Mouse (Mus musculus) lung, adult 2 months (tissue): ENCODE data around the gene Wdr60. TPM values are rescaled to one million over a fixed set of nuclear protein-coding genes. Genes with fewer than 3 reads are reported as not detected.
A peak's percentile ranks its signal among the peaks of the same experiment; 100 is the strongest.

Source experiments
- DNase-seq: peaks from one replicate; pipeline ENCODE4 v3.0.0; 2022
- H3K4me1 ChIP-seq: fragments of 200-500 bp; 2 replicates; pipeline ENCODE4 v1.6.1; 2011; ENCODE audit warnings: low read length; ENCODE audit not compliant: control insufficient read depth, insufficient read depth
- H3K4me3 ChIP-seq: fragments of 200-500 bp; replicated peaks from 2 replicates; pipeline ENCODE3; 2011; ENCODE audit warnings: low read depth, mild to moderate bottlenecking, control low read depth, low read length; ENCODE audit errors: extremely low read depth
- CTCF ChIP-seq: fragments of 200-500 bp; IDR thresholded peaks from 2 replicates; pipeline ENCODE4 v1.5.1; 2011; ENCODE audit warnings: mild to moderate bottlenecking, low read length, control low read depth; ENCODE audit not compliant: insufficient read depth
- POLR2A ChIP-seq: fragments of 200-500 bp; IDR thresholded peaks from 2 replicates; pipeline ENCODE4 v1.6.1; 2011; ENCODE audit warnings: low read depth, mild to moderate bottlenecking, control low read depth, low read length, borderline replicate concordance; ENCODE audit errors: extremely low read depth
- WGBS: fragments of 180-500 bp; shearing (Covaris S2); methylation state at CpG from one replicate; pipeline ENCODE4 v1.1.7; 2018; 5-methylcytosine and 5-hydroxymethylcytosine counted together
- polyA plus RNA-seq: library from polyadenylated mRNA; depleted of rRNA; stranded (reverse); fragments of >200 nt; gene quantifications from 2 replicates; pipeline ENCODE4 v1.2.3, GENCODE M21; 2012

The Wdr60 gene
- polyA plus RNA-seq, 1 experiment: 7.5 TPM

DNA sequence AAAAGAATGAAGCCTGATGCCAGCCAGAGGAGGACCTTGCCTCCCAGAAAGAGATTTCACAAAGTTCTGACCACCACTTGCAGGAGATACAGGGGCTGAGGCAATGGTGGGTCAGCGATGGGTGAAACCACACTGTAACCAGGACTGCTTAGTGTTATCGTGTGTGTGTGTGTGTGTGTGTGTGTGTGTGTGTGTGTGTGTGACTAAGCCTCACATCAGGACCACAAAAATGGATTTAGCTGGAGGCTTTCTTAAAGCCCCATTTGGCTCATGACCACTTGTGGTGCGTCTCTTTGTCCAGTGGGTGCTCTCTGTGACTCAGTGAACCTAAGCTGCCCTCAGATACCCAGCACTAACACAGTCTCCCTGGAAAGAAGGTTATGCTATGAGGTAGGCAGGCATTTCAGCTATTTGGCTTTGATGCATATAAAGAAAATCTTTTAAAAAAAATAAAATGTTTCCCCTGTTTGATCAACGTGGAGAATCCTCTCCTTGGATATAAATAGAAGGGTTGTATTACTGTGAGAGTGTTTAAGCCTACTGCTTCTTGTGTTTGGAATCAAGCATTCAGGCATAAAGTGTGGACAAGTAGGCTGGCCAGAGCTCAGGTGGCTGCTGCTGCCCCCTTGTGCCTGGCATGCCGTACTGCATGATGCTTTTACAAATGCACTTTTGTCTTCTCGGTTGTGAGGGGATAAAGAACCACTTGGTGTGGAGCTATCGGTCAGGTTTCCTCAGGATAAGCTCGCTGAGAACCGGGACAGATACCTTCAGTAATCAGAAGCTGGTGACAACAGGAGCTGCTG is 60.4 kb downstream of the Wdr60 start:
- DNase-seq: peak; percentile 52
- Histone ChIP-seq H3K4me3 (no peak overlapping the region), H3K4me1 (no peaks in the 10 kb centered on the region)
- 30% methylated on average over 9 of the region's 9 CpGs for WGBS
- peak; percentile 98 for TF ChIP-seq CTCF
- no peak for TF ChIP-seq POLR2A

DNA sequence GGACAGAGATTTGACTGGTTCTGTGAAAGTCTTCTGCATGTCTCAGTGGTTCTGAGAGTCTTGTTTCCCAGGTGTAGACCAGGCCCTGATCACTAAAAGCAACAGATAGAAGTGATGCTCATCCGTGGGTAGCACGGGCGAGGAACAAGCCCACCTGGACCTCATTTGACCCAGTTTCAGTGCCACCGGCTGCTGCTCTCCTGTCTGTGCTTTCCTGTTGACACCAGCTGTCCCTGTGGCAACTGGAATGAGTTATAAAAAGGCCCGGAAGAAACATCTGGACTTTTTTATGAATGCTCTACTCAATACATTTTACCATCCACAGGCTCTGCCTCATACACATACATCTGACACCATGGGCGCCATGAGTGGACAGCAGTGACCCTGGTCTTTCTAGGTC is 64.0 kb downstream of the Wdr60 start:
- TF ChIP-seq CTCF (no peak), POLR2A (no peak)
- DNase-seq: no peak
- Histone ChIP-seq H3K4me3 (no peak overlapping the region), H3K4me1 (no peaks in the 10 kb centered on the region)
- 88% methylated on average over 6 of the region's 6 CpGs for WGBS

- WGBS: 64% methylated on average over 8 of the region's 8 CpGs
Observed at GRCm38 (mm10) chr12:116196221-116196620, 66.6 kb downstream of the Wdr60 start.

GRCm38 (mm10) chr12:116194641-116195040 is 68.2 kb downstream of the Wdr60 start:
- no peaks in the 10 kb centered on the region for H3K4me1 ChIP-seq
- no peak overlapping the region for H3K4me3 ChIP-seq
- no peak for TF ChIP-seq POLR2A
- no peak for TF ChIP-seq CTCF
- DNase-seq: no peak

More at GRCm38 (mm10) chr12:116196221-116196620, 66.6 kb downstream of the Wdr60 start:
- H3K4me1 ChIP-seq: no peaks in the 10 kb centered on the region
- no peak for DNase-seq
- H3K4me3 ChIP-seq: no peak overlapping the region
- TF ChIP-seq CTCF (no peak), POLR2A (no peak)

GRCm38 (mm10) chr12:116193952-116194351 is 68.9 kb downstream of the Wdr60 start:
- H3K4me1 ChIP-seq: no peaks in the 10 kb centered on the region
- WGBS: 61% methylated on average over 6 of the region's 6 CpGs
- DNase-seq: no peak
- no peak for TF ChIP-seq POLR2A
- TF ChIP-seq CTCF: no peak
- no peak overlapping the region for H3K4me3 ChIP-seq

GRCm38 (mm10) chr12:116183212-116183935 is 79.4 kb downstream of the Wdr60 start:
- H3K4me1 ChIP-seq: no peaks in the 10 kb centered on the region
- 79% methylated on average over 6 of the region's 6 CpGs for WGBS
- H3K4me3 ChIP-seq: no peak overlapping the region
- no peak for DNase-seq
- TF ChIP-seq POLR2A: no peak
- no peak for TF ChIP-seq CTCF

GRCm38 (mm10) chr12:116182376-116182775 is 80.4 kb downstream of the Wdr60 start:
- DNase-seq: no peak
- Histone ChIP-seq H3K4me1 (no peaks in the 10 kb centered on the region), H3K4me3 (no peak overlapping the region)
- TF ChIP-seq POLR2A: no peak
- TF ChIP-seq CTCF: no peak

GRCm38 (mm10) chr12:116181436-116182050 is 81.3 kb downstream of the Wdr60 start:
- WGBS: 70% methylated on average over 4 of the region's 4 CpGs
- no peak overlapping the region for H3K4me3 ChIP-seq
- no peaks in the 10 kb centered on the region for H3K4me1 ChIP-seq
- DNase-seq: no peak
- no peak for TF ChIP-seq POLR2A
- TF ChIP-seq CTCF: no peak

- DNase-seq: peak; percentile 8
- WGBS: 91% methylated on average over 3 of the region's 3 CpGs
- TF ChIP-seq POLR2A (no peak), CTCF (0 out of 2 replicates have a peak, but pooled peaks have one; percentile 34)
- no peak overlapping the region for H3K4me3 ChIP-seq
- H3K4me1 ChIP-seq: no peaks in the 10 kb centered on the region
Observed at GRCm38 (mm10) chr12:116176930-116177329, 85.9 kb downstream of the Wdr60 start.
